Mouse (Mus musculus) brain, embryonic 14.5 days (tissue): ENCODE measurements around the gene Srsf11.

ENCODE experiments used
- CTCF ChIP-seq: fragments of 200-500 bp; IDR thresholded peaks from 2 replicates; pipeline ENCODE4 v1.5.1; 2012; ENCODE audit warnings: inconsistent platforms, mild to moderate bottlenecking, moderate library complexity, borderline replicate concordance; ENCODE audit not compliant: insufficient read depth, insufficient read length; ENCODE audit errors: extremely low read depth
- POLR2A ChIP-seq: fragments of 200-500 bp; IDR thresholded peaks from 2 replicates; pipeline ENCODE4 v1.6.1; 2012; ENCODE audit warnings: mild to moderate bottlenecking, inconsistent platforms, borderline replicate concordance; ENCODE audit not compliant: poor library complexity, insufficient read depth, insufficient read length, severe bottlenecking; ENCODE audit errors: extremely low read depth

DNA sequence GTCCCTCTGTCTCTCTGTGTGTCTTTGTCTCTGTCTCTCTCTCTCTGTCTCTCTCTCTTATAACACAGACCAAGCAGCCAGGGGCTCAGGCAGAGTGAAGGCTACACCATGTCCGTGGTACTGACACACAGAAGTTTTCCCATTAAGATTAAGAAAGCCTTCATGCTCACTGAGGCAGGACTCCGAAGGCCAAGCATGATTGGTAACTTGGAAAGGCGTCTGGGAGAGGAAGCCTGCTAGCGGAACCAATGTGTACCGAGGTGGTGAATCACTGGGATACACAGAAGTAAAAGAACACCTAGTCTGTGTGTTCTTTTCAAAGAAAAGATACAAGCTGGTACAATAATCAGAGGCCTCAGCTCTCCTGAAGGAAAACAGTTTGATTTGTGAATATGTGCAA lies 41.4 kb upstream of the Srsf11 start:
- TF ChIP-seq CTCF (no peak), POLR2A (no peak)
